Mouse (Mus musculus): ENCODE data around the gene Cyp3a41b.
"Not testable (repeated sequence)": the region's sequence is repeated elsewhere in the genome, so short reads cannot be mapped to it uniquely, and the experiment has no call there.

Cyp3a41b gene

DNA sequence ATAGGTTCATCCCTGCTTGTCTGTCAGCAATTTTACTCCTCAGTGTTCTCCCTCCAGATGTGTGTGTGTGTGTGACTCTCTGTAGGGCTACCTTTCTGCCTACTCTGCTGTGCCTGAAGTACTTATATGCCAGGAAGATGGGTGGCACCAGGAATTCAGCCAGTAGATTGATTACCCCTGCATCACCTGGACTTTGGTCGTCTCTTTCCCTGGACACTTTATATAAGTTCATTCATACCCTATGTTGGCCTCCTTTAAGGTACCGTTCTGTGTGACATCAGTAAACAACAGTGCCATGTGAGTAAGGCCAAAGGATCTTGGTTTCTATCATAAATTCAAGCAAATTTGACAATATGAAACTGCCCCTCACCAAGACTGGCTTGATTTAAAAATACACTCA is at the start of gene Cyp3a41b:
Cyp3a41b (minus strand) TSS at position 101 of the 400 bp plus-strand sequence.
- not testable (repeated sequence) for DNase-seq (ENCODE audit: low spot score in 2 of 2)

DNA sequence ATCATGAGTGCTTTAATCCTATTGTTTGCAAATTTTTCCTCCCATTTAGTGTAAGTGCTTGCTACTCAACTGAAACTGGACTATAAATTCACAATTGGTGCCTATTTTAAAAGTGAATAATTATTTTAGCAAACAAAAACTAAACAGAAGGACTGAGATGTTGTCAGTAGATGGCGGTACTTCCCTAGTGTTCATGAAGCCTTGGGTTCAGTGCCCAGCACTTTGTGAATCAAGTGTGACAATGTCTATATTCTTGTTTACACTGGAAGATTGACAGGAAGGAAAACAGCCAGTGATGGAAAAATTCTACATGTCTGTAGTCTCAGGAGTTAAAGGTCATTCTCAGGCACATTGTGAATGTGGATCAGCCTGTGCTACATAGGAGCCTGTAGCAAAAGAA is 47.8 kb upstream of the Cyp3a41b start:
- not testable (repeated sequence) for DNase-seq (ENCODE audit: low spot score in 2 of 2)

DNA sequence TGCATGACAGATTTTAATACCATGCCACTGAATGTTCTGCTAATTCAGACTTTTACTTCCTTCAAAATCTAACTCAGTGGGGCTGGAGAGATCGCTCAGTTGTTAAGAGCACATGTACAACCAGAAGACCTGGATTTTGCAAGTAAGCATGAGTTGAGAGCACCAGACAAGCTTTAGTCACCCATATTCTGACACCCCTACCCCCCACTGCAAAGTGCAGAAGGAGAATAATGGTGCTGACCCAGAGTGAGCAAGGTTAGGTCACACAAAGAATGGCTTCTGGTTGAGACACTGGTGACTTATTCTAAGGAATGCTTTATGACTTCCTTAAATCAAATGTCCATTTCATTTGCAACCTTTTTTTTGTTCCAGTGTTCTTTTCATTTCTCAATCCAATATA is 20.4 kb upstream of the Cyp3a41b start:
- DNase-seq (ENCODE audit: low spot score in 2 of 2) = not testable (repeated sequence)

DNA sequence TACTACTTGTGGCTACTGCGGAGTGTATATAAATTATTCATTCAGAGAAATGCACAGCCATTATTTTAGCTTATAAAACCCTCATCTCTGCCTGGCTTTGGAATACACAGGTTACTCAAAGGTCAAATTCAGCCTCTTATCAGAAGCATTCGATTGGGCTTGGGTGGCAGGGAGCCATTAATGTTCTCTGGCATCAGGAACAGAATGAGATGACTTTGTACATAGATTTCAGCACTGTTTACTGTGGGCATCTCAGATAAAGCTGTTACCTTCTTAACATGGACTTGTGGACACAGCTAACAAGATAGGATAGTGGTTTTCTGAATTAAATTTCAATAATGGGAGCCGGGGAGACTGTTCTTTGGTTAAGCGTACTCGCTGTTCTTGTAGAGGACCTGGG is 13.3 kb upstream of the Cyp3a41b start:
- DNase-seq (ENCODE audit: low spot score in 2 of 2) = not testable (repeated sequence)

DNA sequence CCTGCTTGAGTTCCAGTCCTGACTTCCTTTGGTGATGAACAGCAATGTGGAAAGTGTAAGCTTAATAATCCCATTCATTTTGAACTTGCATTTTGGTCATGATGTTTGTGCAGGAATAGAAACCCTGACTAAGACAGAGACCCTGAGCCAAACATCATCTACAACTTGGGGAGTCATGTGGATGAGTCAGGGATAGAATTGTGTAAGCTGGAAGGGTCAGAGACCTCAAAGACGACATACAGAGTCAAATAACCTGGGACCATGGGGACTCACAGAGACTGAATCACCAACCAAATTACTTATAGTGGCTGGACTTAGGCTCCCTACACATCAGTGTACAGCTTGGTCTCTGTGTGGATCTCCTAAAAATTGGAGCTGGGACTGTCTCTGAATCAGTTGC is 7.2 kb downstream of the Cyp3a41b start:
- DNase-seq (ENCODE audit: low spot score in 2 of 2) = not testable (repeated sequence)

DNA sequence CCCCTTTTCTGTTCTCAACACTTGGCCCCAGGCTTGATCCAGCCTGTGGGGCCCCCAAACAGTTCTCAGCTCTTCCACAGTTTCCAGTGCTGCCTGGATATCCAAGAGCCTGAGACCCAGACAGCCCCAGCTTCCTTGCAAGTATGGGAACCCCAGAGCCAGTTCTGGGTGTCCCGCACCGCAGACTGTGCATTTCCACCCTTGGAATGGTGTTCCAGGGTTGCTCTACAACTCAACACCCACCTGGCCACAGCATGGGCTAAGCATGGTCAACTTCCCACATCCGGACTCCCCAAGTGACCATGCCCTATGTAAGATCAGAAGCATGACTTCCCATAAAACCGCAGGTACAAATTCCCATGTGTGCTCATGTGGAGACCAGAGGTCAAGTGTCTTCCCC is 8.9 kb downstream of the Cyp3a41b start:
- not testable (repeated sequence) for DNase-seq (ENCODE audit: low spot score in 2 of 2)

DNA sequence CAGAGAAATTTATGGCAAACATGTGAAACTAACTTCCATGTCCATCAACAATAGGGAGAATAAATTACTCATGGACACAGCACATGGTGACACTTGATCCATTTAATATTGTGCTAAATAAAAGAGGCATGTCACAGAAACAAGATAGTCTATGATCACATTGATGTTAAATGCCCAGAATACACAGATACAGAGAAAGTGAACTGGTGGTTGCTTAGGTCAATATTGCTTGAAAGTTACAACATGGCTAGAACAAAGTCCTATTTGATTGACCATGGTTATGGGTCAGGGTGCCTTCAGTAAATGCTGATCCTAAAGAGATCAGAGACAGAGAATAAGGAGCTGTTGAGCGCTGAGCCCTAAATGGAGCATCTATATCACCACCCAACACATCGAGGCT is 12.6 kb downstream of the Cyp3a41b start:
- DNase-seq (ENCODE audit: low spot score in 2 of 2) = not testable (repeated sequence)
